ENCODE assay signal across 9 mouse cellular contexts in the genomic region with DNA sequence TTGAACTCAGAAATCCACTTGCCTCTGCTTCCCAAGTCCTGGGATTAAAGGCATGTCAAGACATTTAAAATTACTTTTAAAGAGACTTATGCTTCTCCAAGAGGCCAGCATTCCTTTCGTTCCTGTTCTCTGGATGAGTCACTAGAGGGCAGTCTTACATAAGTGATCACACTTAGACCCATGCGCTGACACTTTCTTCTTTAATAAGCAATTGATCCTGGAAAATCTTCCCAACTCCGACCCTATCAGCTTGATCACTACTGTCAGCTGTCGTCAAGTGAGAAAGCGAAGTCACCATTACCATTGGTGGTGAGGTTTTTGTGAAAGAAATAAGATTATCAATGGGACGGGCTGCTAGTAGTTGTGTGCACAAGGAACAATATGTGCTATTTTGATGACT.
A peak's percentile ranks its signal among the peaks of the same experiment; 100 is the strongest.
DNase-seq lines count a peak whose midpoint lies in the region; ATAC-seq and TF ChIP-seq lines count a peak whose summit lies in the region.
"Had no signal": no experiment of that assay in that cellular context is flagged by ENCODE, and none has a peak within 500 bp of the region (broad histone marks: within the 10 kb centered on the region; RNA-seq: fewer than 3 reads in every experiment).

No protein-coding gene starts in this region.

- TF ChIP-seq CTCF in heart, postnatal 0 days (IDR thresholded peaks at IDR 0.05; ENCODE audit: low read depth), result peak; percentile 67
- peak in 2 of 3 experiments; percentile 32 to 71; a peak in 3 of 6 replicates for TF ChIP-seq CTCF in MEL (IDR thresholded peaks at IDR 0.05 in 2 of 3, conservative IDR thresholded peaks at IDR 0.05 in 1 of 3; ENCODE audit: control insufficient read depth in 1 of 3, insufficient read depth in 1 of 3, low read depth in 2 of 3, low read length in 3 of 3, poor library complexity in 1 of 3, severe bottlenecking in 1 of 3)

- H3K4me2 ChIP-seq in heart, postnatal 0 days (ENCODE audit: low read depth, low read length), result no peak overlapping the region
- 0 out of 2 replicates have a peak overlapping the region, but pooled peaks have one; percentile 23 for H3K4me2 ChIP-seq in hindbrain, embryonic 13.5 days
- H3K4me2 ChIP-seq: neural tube, embryonic 13.5 days had no signal

- H3K9me3 ChIP-seq in heart, postnatal 0 days (replicated peaks; ENCODE audit: control insufficient read depth, low read length), result no peaks in the 10 kb centered on the region
- no peaks in the 10 kb centered on the region for H3K9me3 ChIP-seq in MEL (replicated peaks; ENCODE audit: insufficient read depth, low read length)
- H3K9me3 ChIP-seq in hindbrain, embryonic 13.5 days, result no peaks in the 10 kb centered on the region
- H3K9me3 ChIP-seq: neural tube, embryonic 13.5 days had no signal

- no peak for TF ChIP-seq POLR2A in MEL (IDR thresholded peaks at IDR 0.05; ENCODE audit: control insufficient read depth in 1 of 2, insufficient read depth in 1 of 2, low read depth in 1 of 2, low read length in 2 of 2, poor library complexity in 1 of 2)

- WGBS in heart, postnatal 0 days, result 17% methylated on average over 6 of the region's 6 CpGs
- WGBS in hindbrain, embryonic 13.5 days, result 20% methylated on average over 6 of the region's 6 CpGs

- H3K27me3 ChIP-seq in heart, postnatal 0 days (ENCODE audit: control insufficient read depth, insufficient read depth, low read length), result no peaks in the 10 kb centered on the region
- H3K27me3 ChIP-seq in MEL (ENCODE audit: control insufficient read depth in 1 of 2, insufficient read depth in 2 of 2, low read length in 2 of 2), result no peaks in the 10 kb centered on the region
- H3K27me3 ChIP-seq in hindbrain, embryonic 13.5 days, result no peaks in the 10 kb centered on the region
- H3K27me3 ChIP-seq: neural tube, embryonic 13.5 days had no signal

- no peaks in the 10 kb centered on the region for H3K36me3 ChIP-seq in heart, postnatal 0 days (replicated peaks; ENCODE audit: control insufficient read depth, insufficient read depth, low read length)
- H3K36me3 ChIP-seq in MEL (ENCODE audit: control insufficient read depth in 1 of 2, insufficient read depth in 2 of 2, low read length in 2 of 2), result no peaks in the 10 kb centered on the region
- no peaks in the 10 kb centered on the region for H3K36me3 ChIP-seq in hindbrain, embryonic 13.5 days
- H3K36me3 ChIP-seq: neural tube, embryonic 13.5 days had no signal

- DNase-seq in heart, postnatal 0 days (ENCODE audit: low spot score), result peak; percentile 35
- DNase-seq in heart, adult 11 months, result no peak
- DNase-seq in MEL (ENCODE audit: low read depth, low spot score), result peak; percentile 49
- DNase-seq in embryo, embryonic 11.5 days (ENCODE audit: low read depth, low spot score), result peak; percentile 24
- peak; percentile 23 for DNase-seq in lung, postnatal 14 days
- DNase-seq in telencephalon, adult 2 months (ENCODE audit: low read depth, low spot score), result peak; percentile 32

- no peak overlapping the region for H3K27ac ChIP-seq in heart, postnatal 0 days (ENCODE audit: low read depth)
- H3K27ac ChIP-seq in MEL (ENCODE audit: control insufficient read depth, low read depth, low read length), result no peak overlapping the region
- H3K27ac ChIP-seq in hindbrain, embryonic 13.5 days, result no peak overlapping the region
- H3K27ac ChIP-seq: neural tube, embryonic 13.5 days had no signal

- H3K4me1 ChIP-seq in heart, postnatal 0 days (ENCODE audit: control insufficient read depth, insufficient read depth), result no peaks in the 10 kb centered on the region
- no peaks in the 10 kb centered on the region for H3K4me1 ChIP-seq in MEL (ENCODE audit: control insufficient read depth in 1 of 2, insufficient read depth in 2 of 2, low read length in 2 of 2)
- no peaks in the 10 kb centered on the region for H3K4me1 ChIP-seq in hindbrain, embryonic 13.5 days (replicated peaks)
- H3K4me1 ChIP-seq: neural tube, embryonic 13.5 days had no signal

- H3K4me3 ChIP-seq in heart, postnatal 0 days (ENCODE audit: low read depth, low read length), result no peak overlapping the region
- 0 out of 4 replicates have a peak overlapping the region, but pooled peaks of 1 of the 2 experiments have one; percentile 27 for H3K4me3 ChIP-seq in MEL (ENCODE audit: control insufficient read depth in 1 of 2, insufficient read depth in 1 of 2, low read depth in 2 of 2, low read length in 2 of 2)
- no peak overlapping the region for H3K4me3 ChIP-seq in hindbrain, embryonic 13.5 days
- H3K4me3 ChIP-seq: neural tube, embryonic 13.5 days had no signal

- no peak for ATAC-seq in heart, postnatal 0 days (ENCODE audit: insufficient read depth, low read depth)
- peak; percentile 72 for ATAC-seq in hindbrain, embryonic 13.5 days (ENCODE audit: low FRiP score)
- ATAC-seq in monocyte, adult 5-6 weeks (replicated peaks; ENCODE audit: insufficient number of reproducible peaks, low FRiP score, low TSS enrichment, poor library complexity, severe bottlenecking), result no peak

- TF ChIP-seq EP300 in heart, postnatal 0 days (IDR thresholded peaks at IDR 0.05; ENCODE audit: low read depth), result no peak
- no peak for TF ChIP-seq EP300 in MEL (IDR thresholded peaks at IDR 0.05; ENCODE audit: low read depth in 1 of 2, low read length in 2 of 2)

- H3K79me2 ChIP-seq in MEL (ENCODE audit: control insufficient read depth, insufficient read depth, low read length, poor library complexity), result no peaks in the 10 kb centered on the region

- no peak overlapping the region for H3K9ac ChIP-seq in heart, postnatal 0 days (replicated peaks; ENCODE audit: low read depth, low read length)
- H3K9ac ChIP-seq in MEL (ENCODE audit: control insufficient read depth, low read depth, low read length, poor library complexity, severe bottlenecking), result no peak overlapping the region
- no peak overlapping the region for H3K9ac ChIP-seq in hindbrain, embryonic 13.5 days
- H3K9ac ChIP-seq: neural tube, embryonic 13.5 days had no signal

- peak; percentile 82 for TF ChIP-seq RAD21 in MEL (IDR thresholded peaks at IDR 0.05; ENCODE audit: low read depth, low read length)

TF ChIP-seq in MEL, 35 proteins besides CTCF, POLR2A, EP300 and RAD21:
- TF ChIP-seq MEF2A (IDR thresholded peaks at IDR 0.05; ENCODE audit: extremely low read depth, insufficient replicate concordance, low read depth, low read length, poor library complexity, severe bottlenecking), result no peak
- TF ChIP-seq SMC3 (IDR thresholded peaks at IDR 0.05; ENCODE audit: low read depth, low read length), result peak; percentile 68
- TF ChIP-seq ZC3H11A (IDR thresholded peaks at IDR 0.05; ENCODE audit: low read depth, low read length), result peak; percentile 72
- TF ChIP-seq TAL1 (IDR thresholded peaks at IDR 0.05; ENCODE audit: low read length), result no peak
- TF ChIP-seq SIN3A (IDR thresholded peaks at IDR 0.05; ENCODE audit: low read length), result no peak
- TF ChIP-seq POLR2AphosphoS2 (IDR thresholded peaks at IDR 0.05; ENCODE audit: low read length), result no peak
TF ChIP-seq in MEL: peak in this region for 2.
